Mouse (Mus musculus) limb, embryonic 13.5 days (tissue): Measurements from ENCODE around the gene Gm10974. TPM values are rescaled to one million over a fixed set of nuclear protein-coding genes. Genes with fewer than 3 reads are reported as not detected.

Experiments
- ATAC-seq: fragments of 200-750 bp; cut with Nextera tagmentation; 2 replicates; pipeline ENCODE4 v1.8.0; 2017; ENCODE audit warnings: low read depth, moderate number of reproducible peaks, moderate TSS enrichment; ENCODE audit not compliant: low FRiP score
- H3K27ac ChIP-seq: fragments of 300-500 bp; sonication (generic); 2 replicates; pipeline ENCODE4 v1.5.1; 2015; ENCODE audit warnings: inconsistent platforms, mild to moderate bottlenecking, moderate library complexity
- H3K27me3 ChIP-seq: fragments of 300-500 bp; sonication (generic); 2 replicates; pipeline ENCODE4 v1.6.1; 2015; ENCODE audit warnings: mild to moderate bottlenecking, inconsistent platforms
- H3K36me3 ChIP-seq: fragments of 300-500 bp; sonication (generic); 2 replicates; pipeline ENCODE4 v1.6.1; 2015; ENCODE audit warnings: inconsistent platforms, mild to moderate bottlenecking, moderate library complexity
- H3K4me1 ChIP-seq: fragments of 300-500 bp; sonication (generic); 2 replicates; pipeline ENCODE4 v1.6.1; 2015; ENCODE audit warnings: inconsistent platforms
- H3K4me2 ChIP-seq: fragments of 300-500 bp; sonication (generic); replicated peaks from 2 replicates; pipeline ENCODE4 v1.6.1; 2015; ENCODE audit warnings: inconsistent platforms, mild to moderate bottlenecking, moderate library complexity
- H3K4me3 ChIP-seq: fragments of 300-500 bp; sonication (generic); 2 replicates; pipeline ENCODE4 v1.5.1; 2015; ENCODE audit warnings: moderate library complexity, mild to moderate bottlenecking, inconsistent platforms
- H3K9ac ChIP-seq: fragments of 300-500 bp; sonication (generic); 2 replicates; pipeline ENCODE4 v1.6.1; 2015; ENCODE audit warnings: mild to moderate bottlenecking, inconsistent platforms
- H3K9me3 ChIP-seq: fragments of 300-500 bp; sonication (generic); 2 replicates; pipeline ENCODE4 v1.6.1; 2016; ENCODE audit warnings: inconsistent platforms
- WGBS: fragments of 180-500 bp; shearing (Covaris S2); methylation state at CpG from one replicate; pipeline ENCODE4 v1.1.7; 2015; 5-methylcytosine and 5-hydroxymethylcytosine counted together
- microRNA-seq: library from miRNA; unstranded; fragments of <30 nt; microRNA quantifications from one replicate; pipeline ENCODE4, GENCODE M21; 2016
- polyA plus RNA-seq: library from polyadenylated mRNA; unstranded; fragments of >200 nt; fragmentation: Nextera tagmentation; extraction: Ambion mirVana; gene quantifications from 2 replicates; pipeline ENCODE4 v1.2.1, GENCODE M21; 2015

Gene Gm10974
- polyA plus RNA-seq, 1 experiment from 2014 or later = not detected

DNA sequence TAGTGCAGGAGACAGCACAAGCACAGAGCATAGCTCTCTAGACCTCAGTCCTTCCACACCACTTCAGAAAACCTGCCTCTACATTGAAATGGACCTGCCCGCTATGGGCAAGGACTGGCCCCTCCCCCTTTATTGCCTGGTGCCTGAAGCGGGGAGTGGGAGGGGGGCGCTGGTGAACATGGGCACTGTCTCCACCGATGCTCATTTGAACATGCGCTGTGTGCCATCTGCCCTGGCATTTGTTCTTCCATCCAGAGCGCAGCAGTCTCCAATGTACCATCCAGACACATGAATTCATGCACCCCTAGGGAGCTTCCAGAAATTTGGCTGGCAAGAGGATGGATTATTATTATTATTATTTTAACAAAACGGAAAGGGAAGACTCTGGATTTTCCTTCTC lies 47.4 kb downstream of the Gm10974 start:
- Histone ChIP-seq H3K9ac (no peak overlapping the region), H3K27ac (no peak overlapping the region), H3K4me2 (no peak overlapping the region), H3K36me3 (no peaks in the 10 kb centered on the region), H3K4me3 (no peak overlapping the region), H3K27me3 (no peaks in the 10 kb centered on the region), H3K9me3 (no peaks in the 10 kb centered on the region), H3K4me1 (peaks cover 5% of the 10 kb centered on the region; the same call in 1 of the 2 replicates)
- 76% methylated on average over 7 of the region's 7 CpGs for WGBS
- ATAC-seq = no peak

DNA sequence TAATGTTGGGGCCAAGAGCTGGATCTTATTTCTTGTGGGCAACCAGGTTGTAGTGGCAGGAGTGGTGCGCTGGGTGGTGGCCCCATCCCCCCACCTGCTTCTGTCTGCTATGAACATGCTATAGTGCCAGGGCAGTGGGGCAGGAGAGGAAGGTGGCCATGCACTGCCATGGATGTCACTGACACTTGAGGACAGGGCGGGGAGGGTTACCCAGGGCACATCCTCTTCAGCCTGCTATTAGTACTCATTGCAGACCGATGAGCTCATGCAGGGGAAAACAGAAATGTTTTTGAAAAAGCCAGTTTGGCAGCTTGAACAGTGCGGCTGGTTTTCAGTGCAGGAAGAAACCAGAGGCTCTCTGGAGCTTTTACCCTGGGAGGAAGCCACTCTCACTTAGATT lies 51.1 kb downstream of the Gm10974 start:
- no peaks in the 10 kb centered on the region for H3K36me3 ChIP-seq
- H3K27me3 ChIP-seq = peaks cover 15% of the 10 kb centered on the region; the same call in 1 of the 2 replicates
- no peak overlapping the region for H3K4me2 ChIP-seq
- H3K4me3 ChIP-seq = no peak overlapping the region
- ATAC-seq = no peak
- WGBS = 81% methylated on average over 4 of the region's 4 CpGs
- H3K27ac ChIP-seq = no peak overlapping the region
- H3K9ac ChIP-seq = no peak overlapping the region
- no peaks in the 10 kb centered on the region for H3K9me3 ChIP-seq
- H3K4me1 ChIP-seq = no peaks in the 10 kb centered on the region

DNA sequence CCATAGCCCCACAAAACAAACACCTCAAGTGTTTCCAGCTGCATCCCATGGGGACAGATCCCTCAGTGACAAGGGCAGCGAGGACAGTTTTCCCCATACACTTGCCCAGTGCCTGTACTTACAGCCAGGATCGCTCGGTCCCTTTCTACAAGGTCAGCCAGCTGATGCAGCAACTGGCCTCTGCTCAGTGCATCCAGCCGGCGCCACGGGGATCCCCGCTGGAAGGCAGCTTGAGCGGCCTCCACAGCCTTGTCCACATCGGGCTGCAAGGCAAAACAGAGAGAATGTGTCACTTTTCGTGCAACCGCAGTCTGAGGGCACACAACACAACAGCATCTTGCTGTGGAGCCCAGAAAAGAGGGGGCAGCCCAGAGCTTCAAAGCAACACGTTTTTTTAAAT lies 53.3 kb downstream of the Gm10974 start:
- H3K27ac ChIP-seq = no peak overlapping the region
- no peak overlapping the region for H3K9ac ChIP-seq
- no peak overlapping the region for H3K4me2 ChIP-seq
- WGBS = 55% methylated on average over 12 of the region's 12 CpGs
- H3K4me1 ChIP-seq = no peaks in the 10 kb centered on the region
- peaks cover 18% of the 10 kb centered on the region; the same call in 1 of the 2 replicates for H3K27me3 ChIP-seq
- H3K36me3 ChIP-seq = no peaks in the 10 kb centered on the region
- no peak overlapping the region for H3K4me3 ChIP-seq
- no peaks in the 10 kb centered on the region for H3K9me3 ChIP-seq
- no peak for ATAC-seq

DNA sequence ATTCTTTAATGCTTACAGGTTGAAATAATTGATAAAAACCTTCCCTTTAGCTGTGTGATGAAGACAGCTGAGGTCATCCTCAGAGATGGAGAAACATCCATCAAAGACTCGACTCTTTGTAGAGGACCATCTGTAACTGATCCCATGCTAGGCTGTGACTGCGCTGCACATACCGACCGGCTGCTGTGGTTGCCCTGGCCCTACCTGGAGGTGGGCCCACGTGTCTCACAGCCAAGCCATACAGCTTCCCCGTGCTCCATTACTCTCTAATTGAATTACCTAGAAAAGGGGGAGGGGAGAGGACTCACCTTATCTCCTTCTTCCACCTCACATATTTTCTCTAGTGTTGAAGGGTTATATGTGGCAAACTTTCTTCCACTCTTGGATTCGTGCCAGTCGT lies 56.2 kb downstream of the Gm10974 start:
- Histone ChIP-seq H3K27me3 (peaks cover 48% of the 10 kb centered on the region), H3K4me2 (no peak overlapping the region), H3K9ac (no peak overlapping the region), H3K4me1 (peaks cover 6% of the 10 kb centered on the region), H3K36me3 (no peaks in the 10 kb centered on the region), H3K27ac (no peak overlapping the region), H3K9me3 (no peaks in the 10 kb centered on the region), H3K4me3 (no peak overlapping the region)
- ATAC-seq = no peak
- 65% methylated on average over 8 of the region's 8 CpGs for WGBS

DNA sequence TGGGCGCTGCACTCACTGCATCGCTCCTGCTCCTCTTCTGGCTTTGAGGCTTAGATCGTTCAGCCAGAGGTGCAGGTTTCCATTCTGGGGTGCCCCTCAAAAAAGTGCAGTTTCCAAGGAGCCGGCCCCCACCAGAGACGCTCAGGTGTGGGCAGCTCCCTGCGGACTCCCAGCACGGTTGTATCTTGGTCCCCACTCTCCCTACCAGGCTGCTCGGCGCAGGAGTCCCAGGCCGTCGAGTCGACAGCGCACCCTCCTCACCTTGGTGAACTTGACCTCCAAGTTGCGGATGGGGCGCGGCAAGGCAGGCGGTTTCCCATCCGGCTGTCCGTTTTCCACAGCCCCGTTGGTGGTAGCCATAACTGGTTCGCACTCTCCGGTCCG lies 61.3 kb downstream of the Gm10974 start:
- no peaks in the 10 kb centered on the region for H3K36me3 ChIP-seq
- 0% methylated on average over 23 of the region's 23 CpGs for WGBS
- peaks cover 17% of the 10 kb centered on the region for H3K4me1 ChIP-seq
- H3K27ac ChIP-seq = no peak overlapping the region
- peak overlapping the region; percentile 99 for H3K4me2 ChIP-seq
- peak overlapping the region; percentile 63 for H3K9ac ChIP-seq
- H3K9me3 ChIP-seq = no peaks in the 10 kb centered on the region
- peaks cover 66% of the 10 kb centered on the region for H3K27me3 ChIP-seq
- ATAC-seq = peak; percentile 44; the same call in 1 of the 2 replicates
- H3K4me3 ChIP-seq = peak overlapping the region; percentile 58

DNA sequence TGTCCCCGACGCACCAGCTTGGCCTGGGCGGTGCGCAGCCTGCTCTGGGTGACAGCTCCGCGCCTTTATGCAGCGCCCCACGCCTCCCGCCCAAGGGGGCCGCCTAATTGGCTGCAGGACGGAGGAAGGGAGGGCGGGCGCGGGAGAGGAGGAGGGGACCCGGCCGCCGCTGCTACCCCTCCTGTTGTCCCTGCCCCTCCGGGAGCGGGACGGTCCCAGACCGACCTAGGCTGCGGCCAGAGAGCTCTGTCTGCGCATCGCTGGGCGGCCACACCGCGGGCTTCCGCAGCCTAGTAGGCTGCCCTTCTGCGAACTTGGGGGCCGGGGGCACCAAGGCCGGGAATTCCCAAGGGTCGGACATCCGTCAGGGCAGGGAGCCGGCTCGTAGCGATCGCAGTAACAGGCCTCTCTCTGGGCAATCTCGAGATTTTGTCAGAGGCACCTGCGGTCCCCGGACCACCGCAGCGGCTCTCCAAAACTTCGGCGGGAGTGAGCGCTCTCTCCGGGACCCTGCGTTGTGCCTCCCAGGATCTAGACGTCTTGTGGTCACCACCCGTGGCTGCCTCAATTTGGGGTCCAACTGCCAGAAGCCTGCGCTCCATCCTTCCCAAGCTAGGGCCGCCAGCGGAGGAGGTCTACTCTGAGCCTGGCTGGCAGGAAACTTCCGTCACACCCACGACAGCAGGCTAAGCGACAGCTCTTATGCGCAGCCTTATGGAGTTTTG lies 61.9 kb downstream of the Gm10974 start, which contains the start of gene Aldh1a3:
Gene Aldh1a3 (minus strand): TSS at position 81 of the 725 bp plus-strand sequence.
- Histone ChIP-seq H3K27me3 (peaks cover 66% of the 10 kb centered on the region), H3K4me2 (peak within 1 kb of the TSS; percentile 99)
- 1% methylated on average over 49 of the region's 56 CpGs for WGBS

DNA sequence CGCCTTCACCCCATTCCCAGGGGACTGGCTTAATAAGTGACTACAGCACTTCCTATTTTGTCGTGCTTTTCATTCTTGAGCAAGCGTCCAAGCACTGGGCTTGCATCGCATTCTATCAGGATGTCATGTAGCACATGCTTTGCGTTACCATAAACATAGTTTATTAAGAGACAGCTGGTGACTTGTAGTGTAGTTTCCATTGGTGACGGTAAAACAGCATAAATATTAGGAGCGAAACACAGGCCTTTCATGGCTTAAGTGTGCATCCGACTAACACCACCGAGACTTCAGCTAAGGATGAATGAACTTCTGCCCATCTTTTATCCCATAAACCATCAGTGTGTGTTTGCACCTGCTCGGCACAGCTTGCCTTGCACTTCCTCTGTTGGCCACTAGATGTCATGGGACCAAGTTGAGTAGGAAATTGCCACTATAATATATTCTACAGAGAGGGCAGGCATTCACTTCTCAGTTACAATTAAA lies 68.8 kb downstream of the Gm10974 start:
- no peak overlapping the region for H3K4me3 ChIP-seq
- no peaks in the 10 kb centered on the region for H3K36me3 ChIP-seq
- H3K4me2 ChIP-seq = no peak overlapping the region
- no peak overlapping the region for H3K27ac ChIP-seq
- no peak overlapping the region for H3K9ac ChIP-seq
- WGBS = 34% methylated on average over 10 of the region's 10 CpGs
- H3K9me3 ChIP-seq = no peaks in the 10 kb centered on the region
- H3K27me3 ChIP-seq = peaks cover 8% of the 10 kb centered on the region
- no peak for ATAC-seq
- H3K4me1 ChIP-seq = peaks cover 7% of the 10 kb centered on the region

More for the DNA sequence above, 61.9 kb downstream of the Gm10974 start, which contains the start of gene Aldh1a3:
- peaks cover 17% of the 10 kb centered on the region for H3K4me1 ChIP-seq
- H3K9ac ChIP-seq = peak within 1 kb of the TSS; percentile 63
- peak; percentile 52; the same call in 1 of the 2 replicates for ATAC-seq
- H3K9me3 ChIP-seq = no peaks in the 10 kb centered on the region
- H3K27ac ChIP-seq = no peak within 1 kb of the TSS
- H3K36me3 ChIP-seq = no peaks in the 10 kb centered on the region
- H3K4me3 ChIP-seq = peak within 1 kb of the TSS; percentile 58

Small RNA genes lying within 50 kb of the gene (microRNA-seq; reads per million reads assigned to microRNA genes)
- not detected for gene Mir7057

Other genes starting within 250 kb of the Gm10974 start
- gene Lrrk1, start 22.4 kb downstream of the Gm10974 start, polyA plus RNA-seq = 12.4 and 14.1 TPM in 2 replicates
- gene Aldh1a3, start 61.6 kb downstream of the Gm10974 start, polyA plus RNA-seq = 9.9 and 10.6 TPM in 2 replicates